Mouse (Mus musculus) spleen, adult 2 months (tissue): ENCODE measurements around the gene Ubr3. TPM values are rescaled to one million over a fixed set of nuclear protein-coding genes. Genes with fewer than 3 reads are reported as not detected.

Experiments
- DNase-seq, 2 experiments: peaks; one replicate each; pipeline versions ENCODE4 v3.0.0 to v3.0.0-alpha.2; 2012 to 2021; ENCODE audit warnings: low spot score in 2 of 2, low read depth in 1 of 2
- H3K27ac ChIP-seq: fragments of 200-500 bp; 2 replicates; pipeline ENCODE4 v1.5.1; 2012; ENCODE audit warnings: low read length, inconsistent platforms; ENCODE audit not compliant: insufficient read depth
- H3K27me3 ChIP-seq: fragments of 200-500 bp; 2 replicates; pipeline ENCODE4 v1.6.1; 2012; ENCODE audit warnings: mild to moderate bottlenecking, moderate library complexity, low read length, inconsistent platforms; ENCODE audit not compliant: control insufficient read depth, insufficient read depth
- H3K36me3 ChIP-seq: fragments of 200-500 bp; 2 replicates; pipeline ENCODE4 v1.6.1; 2012; ENCODE audit warnings: mild to moderate bottlenecking, low read length, inconsistent platforms; ENCODE audit not compliant: control insufficient read depth, insufficient read depth
- H3K4me1 ChIP-seq: fragments of 200-500 bp; 2 replicates; pipeline ENCODE4 v1.6.1; 2011; ENCODE audit warnings: inconsistent platforms; ENCODE audit not compliant: control insufficient read depth, insufficient read depth, insufficient read length
- H3K4me3 ChIP-seq: fragments of 200-500 bp; 2 replicates; pipeline ENCODE4 v1.5.1; 2011; ENCODE audit warnings: mild to moderate bottlenecking, inconsistent platforms; ENCODE audit not compliant: insufficient read depth, insufficient read length; ENCODE audit errors: extremely low read depth
- CTCF ChIP-seq: fragments of 200-500 bp; IDR thresholded peaks from 2 replicates; pipeline ENCODE4 v1.5.1; 2011; ENCODE audit warnings: mild to moderate bottlenecking, inconsistent platforms; ENCODE audit not compliant: insufficient read depth, insufficient read length, insufficient replicate concordance; ENCODE audit errors: extremely low read depth
- POLR2A ChIP-seq: fragments of 200-500 bp; IDR thresholded peaks from 2 replicates; pipeline ENCODE4 v1.6.1; 2011; ENCODE audit warnings: low read depth, low read length, inconsistent platforms
- WGBS: fragments of 180-500 bp; shearing (Covaris S2); methylation state at CpG from one replicate; pipeline ENCODE4 v1.1.7; 2018; 5-methylcytosine and 5-hydroxymethylcytosine counted together
- polyA plus RNA-seq: library from polyadenylated mRNA; depleted of rRNA; stranded (reverse); fragments of >200 nt; gene quantifications from 2 replicates; pipeline ENCODE4 v1.2.3, GENCODE M21; 2012

Gene Ubr3
- polyA plus RNA-seq, 1 experiment: 6.5 TPM

DNA sequence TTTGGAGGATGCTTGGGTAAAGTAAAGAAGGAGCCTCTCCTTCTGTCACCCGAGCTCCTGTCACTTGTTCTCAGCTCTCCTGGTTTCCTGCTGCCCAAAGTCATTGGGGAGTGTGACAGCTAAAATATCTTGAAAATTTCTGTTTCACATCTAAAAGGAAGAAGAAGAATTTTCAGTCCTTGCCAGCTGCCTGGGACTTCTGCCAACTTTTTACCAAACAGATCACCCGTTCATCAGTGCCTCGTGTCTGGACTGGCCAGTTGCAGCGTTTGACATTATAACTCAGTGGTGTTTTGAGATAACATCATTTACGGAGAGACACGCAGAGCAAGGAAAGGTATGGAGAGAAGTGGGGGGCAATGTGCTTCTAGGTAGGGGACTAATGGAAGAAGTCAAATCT lies 121.2 kb downstream of the Ubr3 start:
- 74% methylated on average over 6 of the region's 6 CpGs for WGBS
- no peaks in the 10 kb centered on the region for H3K4me1 ChIP-seq
- TF ChIP-seq POLR2A: no peak
- no peak for TF ChIP-seq CTCF
- no peak for DNase-seq
- no peak overlapping the region for H3K4me3 ChIP-seq
- H3K36me3 ChIP-seq: peaks cover 33% of the 10 kb centered on the region
- no peak overlapping the region for H3K27ac ChIP-seq
- H3K27me3 ChIP-seq: no peaks in the 10 kb centered on the region

DNA sequence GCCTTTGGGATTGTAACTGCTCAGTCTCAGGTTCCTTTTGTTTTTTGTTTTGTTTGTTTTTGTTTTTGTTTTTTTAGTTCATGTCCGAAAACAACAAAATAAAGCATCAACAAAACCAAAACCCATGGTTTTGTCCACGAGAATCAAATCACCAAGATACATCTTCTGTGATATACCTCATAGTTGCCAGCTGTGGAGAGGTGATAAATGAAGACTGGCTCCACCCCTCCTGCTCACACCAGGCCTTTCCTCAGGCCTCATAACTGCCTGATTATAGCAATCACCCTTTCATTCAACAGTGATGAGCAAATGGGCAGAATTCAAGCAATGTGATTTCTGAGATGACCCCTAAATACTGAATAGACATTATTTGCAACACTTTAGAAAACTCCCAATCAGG lies 127.4 kb downstream of the Ubr3 start:
- Histone ChIP-seq H3K27me3 (no peaks in the 10 kb centered on the region; the same call in 1 of the 2 replicates), H3K36me3 (peaks cover 19% of the 10 kb centered on the region)

GRCm38 (mm10) chr2:70025711-70026110 lies 128.7 kb downstream of the Ubr3 start:
- no peak for DNase-seq
- Histone ChIP-seq H3K36me3 (peaks cover 15% of the 10 kb centered on the region), H3K27me3 (no peaks in the 10 kb centered on the region; the same call in 1 of the 2 replicates), H3K27ac (no peak overlapping the region), H3K4me1 (no peaks in the 10 kb centered on the region), H3K4me3 (no peak overlapping the region)
- 94% methylated on average over 5 of the region's 5 CpGs for WGBS
- no peak for TF ChIP-seq POLR2A
- TF ChIP-seq CTCF: no peak

More for the DNA sequence above, 127.4 kb downstream of the Ubr3 start:
- DNase-seq: no peak
- Histone ChIP-seq H3K27ac (no peak overlapping the region), H3K4me1 (no peaks in the 10 kb centered on the region), H3K4me3 (no peak overlapping the region)
- TF ChIP-seq POLR2A: no peak
- no peak for TF ChIP-seq CTCF
- 88% methylated on average over 2 of the region's 2 CpGs for WGBS

DNA sequence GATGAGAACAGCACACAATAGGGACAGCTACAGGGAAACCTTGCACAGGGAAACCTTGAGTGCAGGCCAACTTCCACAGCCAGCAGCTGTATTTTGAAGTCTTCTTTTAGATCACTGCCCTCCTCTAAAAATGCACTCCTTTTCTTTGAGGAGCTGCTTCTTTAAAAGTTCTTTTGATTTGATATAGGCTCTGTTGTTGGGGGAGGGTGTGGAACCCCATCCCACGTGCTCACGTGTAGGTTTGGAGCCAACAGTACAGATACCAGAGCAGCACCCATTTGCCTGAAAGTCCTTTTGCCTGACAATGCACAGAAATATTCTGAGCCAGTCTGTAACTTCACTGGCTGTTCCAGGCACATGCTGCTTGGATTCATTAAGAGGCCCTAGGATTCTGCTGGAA lies 134.4 kb downstream of the Ubr3 start:
- Histone ChIP-seq H3K36me3 (no peaks in the 10 kb centered on the region), H3K4me1 (no peaks in the 10 kb centered on the region), H3K27ac (no peak overlapping the region), H3K27me3 (no peaks in the 10 kb centered on the region), H3K4me3 (no peak overlapping the region)
- WGBS: 89% methylated on average over 2 of the region's 2 CpGs
- DNase-seq: no peak
- no peak for TF ChIP-seq POLR2A
- TF ChIP-seq CTCF: no peak

DNA sequence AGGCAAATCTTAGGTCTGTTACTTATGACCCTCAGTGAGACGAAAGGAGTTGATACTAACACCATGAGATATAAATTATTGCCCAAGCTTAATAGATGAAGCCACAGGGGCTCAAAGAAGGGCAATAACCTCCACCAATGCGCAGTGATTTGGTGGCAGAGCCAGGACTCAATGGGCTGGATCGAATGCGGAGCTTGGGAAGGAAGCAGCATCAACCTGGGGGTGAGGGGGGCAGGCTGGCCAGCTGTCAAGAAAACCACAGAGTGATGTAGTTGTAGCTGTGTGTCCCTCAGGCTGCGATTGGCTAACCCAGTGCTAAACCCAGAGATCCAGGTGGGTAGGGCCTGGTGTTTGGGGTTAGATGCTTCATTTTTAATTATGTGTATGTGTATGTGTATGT lies 137.8 kb downstream of the Ubr3 start:
- WGBS: 76% methylated on average over 5 of the region's 5 CpGs
- H3K36me3 ChIP-seq: no peaks in the 10 kb centered on the region
- DNase-seq: no peak
- H3K4me3 ChIP-seq: no peak overlapping the region
- no peaks in the 10 kb centered on the region for H3K4me1 ChIP-seq
- H3K27ac ChIP-seq: no peak overlapping the region
- H3K27me3 ChIP-seq: no peaks in the 10 kb centered on the region
- TF ChIP-seq CTCF: no peak
- no peak for TF ChIP-seq POLR2A

GRCm38 (mm10) chr2:70035358-70035757 lies 138.3 kb downstream of the Ubr3 start:
- no peak for TF ChIP-seq CTCF
- TF ChIP-seq POLR2A: no peak
- H3K4me3 ChIP-seq: no peak overlapping the region
- H3K27ac ChIP-seq: no peak overlapping the region
- H3K4me1 ChIP-seq: no peaks in the 10 kb centered on the region
- H3K36me3 ChIP-seq: no peaks in the 10 kb centered on the region
- no peak for DNase-seq
- no peaks in the 10 kb centered on the region for H3K27me3 ChIP-seq
- WGBS: 83% methylated on average over 1 of the region's 1 CpGs

DNA sequence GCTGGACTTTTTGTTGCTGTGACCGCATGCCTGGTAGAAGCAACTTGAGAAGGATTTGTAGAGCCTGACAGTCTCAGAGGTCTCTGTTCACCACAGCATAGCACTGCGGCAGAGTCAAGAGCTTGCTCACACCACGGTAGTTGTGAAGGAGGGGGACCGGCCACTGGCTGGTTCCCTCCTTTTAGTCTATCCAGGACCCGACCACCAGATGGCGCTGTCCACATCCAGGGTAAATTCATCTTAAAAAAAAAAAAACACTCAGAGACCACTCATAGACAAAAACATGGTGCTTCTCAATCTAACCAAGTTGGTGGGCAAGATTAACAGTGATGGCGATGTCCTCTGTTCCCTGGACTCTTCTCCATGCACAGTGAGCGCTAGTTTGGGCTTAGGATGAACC lies 140.2 kb downstream of the Ubr3 start:
- 54% methylated on average over 8 of the region's 8 CpGs for WGBS
- no peaks in the 10 kb centered on the region for H3K36me3 ChIP-seq
- peak; percentile 41 to 51 for DNase-seq
- no peak for TF ChIP-seq POLR2A
- peak; percentile 57; the same call in 1 of the 2 replicates for TF ChIP-seq CTCF
- H3K4me3 ChIP-seq: no peak overlapping the region
- no peaks in the 10 kb centered on the region for H3K27me3 ChIP-seq
- H3K4me1 ChIP-seq: no peaks in the 10 kb centered on the region
- no peak overlapping the region for H3K27ac ChIP-seq

DNA sequence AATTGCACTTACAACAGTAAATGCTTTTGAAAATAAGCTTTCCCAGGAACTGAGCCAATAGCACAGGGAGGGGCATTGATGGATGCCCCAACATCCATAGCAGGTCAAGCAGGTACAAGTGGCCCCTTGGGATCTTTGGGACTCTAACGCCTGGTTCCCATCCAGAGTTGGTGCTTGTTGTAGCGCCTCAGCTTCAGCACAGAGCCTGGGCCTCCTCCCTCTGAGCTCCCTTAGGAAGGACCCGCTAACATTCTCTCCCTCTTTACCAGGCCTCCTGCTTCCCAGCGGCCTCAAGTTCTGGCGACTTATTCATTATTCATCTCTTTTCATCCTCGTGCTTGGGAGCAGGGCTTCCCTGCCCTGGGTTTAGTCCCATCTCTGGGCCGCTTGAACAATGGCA lies 141.7 kb downstream of the Ubr3 start, which contains the start of gene Myo3b:
Gene Myo3b, plus strand, starts transcription at position 375 of the 400 bp plus-strand sequence.
- H3K4me1 ChIP-seq: no peaks in the 10 kb centered on the region
- no peak for TF ChIP-seq POLR2A
- TF ChIP-seq CTCF: no peak
- no peaks in the 10 kb centered on the region for H3K36me3 ChIP-seq
- H3K27ac ChIP-seq: no peak within 1 kb of the TSS
- H3K4me3 ChIP-seq: no peak within 1 kb of the TSS
- H3K27me3 ChIP-seq: no peaks in the 10 kb centered on the region
- DNase-seq: no peak
- WGBS: 70% methylated on average over 7 of the region's 7 CpGs
